Mouse (Mus musculus) heart, embryonic 16.5 days (tissue): Measurements from ENCODE around the gene Col20a1. TPM values are rescaled to one million over a fixed set of nuclear protein-coding genes. Genes with fewer than 3 reads are reported as not detected.

ENCODE experiments used
- ATAC-seq: fragments of 200-750 bp; cut with Nextera tagmentation; replicated peaks from 2 replicates; pipeline ENCODE4 v1.8.0; 2017; ENCODE audit warnings: moderate number of reproducible peaks; ENCODE audit not compliant: insufficient read depth, low FRiP score; ENCODE audit errors: extremely low read depth
- H3K27ac ChIP-seq: fragments of 300-500 bp; sonication (generic); 2 replicates; pipeline ENCODE4 v1.5.1; 2014; ENCODE audit warnings: mild to moderate bottlenecking, low read length, control low read depth, moderate library complexity
- H3K27me3 ChIP-seq: fragments of 300-500 bp; sonication (generic); 2 replicates; pipeline ENCODE4 v1.6.1; 2014; ENCODE audit warnings: low read length, mixed read lengths; ENCODE audit not compliant: control insufficient read depth, insufficient read depth
- H3K36me3 ChIP-seq: fragments of 300-500 bp; sonication (generic); 2 replicates; pipeline ENCODE4 v1.6.1; 2014; ENCODE audit not compliant: control insufficient read depth, insufficient read depth
- H3K4me1 ChIP-seq: fragments of 300-500 bp; sonication (generic); 2 replicates; pipeline ENCODE4 v1.6.1; 2014; ENCODE audit warnings: low read length, mixed read lengths; ENCODE audit not compliant: control insufficient read depth, insufficient read depth
- H3K4me2 ChIP-seq: fragments of 300-500 bp; sonication (generic); 2 replicates; pipeline ENCODE4 v1.6.1; 2014; ENCODE audit warnings: low read depth, mild to moderate bottlenecking, control low read depth, low read length
- H3K4me3 ChIP-seq: fragments of 300-500 bp; sonication (generic); 2 replicates; pipeline ENCODE4 v1.5.1; 2014; ENCODE audit warnings: mild to moderate bottlenecking, control low read depth, low read length
- H3K9ac ChIP-seq: fragments of 300-500 bp; sonication (generic); 2 replicates; pipeline ENCODE4 v1.6.1; 2014; ENCODE audit warnings: low read length, control low read depth
- H3K9me3 ChIP-seq: fragments of 300-500 bp; sonication (generic); replicated peaks from 2 replicates; pipeline ENCODE4 v1.6.1; 2016; ENCODE audit warnings: low read length; ENCODE audit not compliant: control insufficient read depth
- WGBS: fragments of 180-500 bp; shearing (Covaris S2); extraction: QIAGEN DNeasy Blood & Tissue Kit; methylation state at CpG from one replicate; pipeline ENCODE4 v1.1.7; 2014; 5-methylcytosine and 5-hydroxymethylcytosine counted together
- polyA plus RNA-seq: library from polyadenylated mRNA; unstranded; fragments of >200 nt; fragmentation: Nextera tagmentation; extraction: Ambion mirVana; gene quantifications from 2 replicates; pipeline ENCODE4 v1.2.1, GENCODE M21; 2015

The Col20a1 gene
- polyA plus RNA-seq, 1 experiment from 2014 or later = 0.07 TPM

GRCm38 (mm10) chr2:181043437-181043836 is 57.1 kb downstream of the Col20a1 start, which contains the start of gene Chrna4:
Chrna4 (minus strand) TSS chr2:181043546.
- no peak within 1 kb of the TSS for H3K27ac ChIP-seq
- H3K4me3 ChIP-seq = no peak within 1 kb of the TSS
- H3K9me3 ChIP-seq = no peaks in the 10 kb centered on the region
- no peaks in the 10 kb centered on the region for H3K36me3 ChIP-seq
- ATAC-seq = no peak
- H3K9ac ChIP-seq = no peak within 1 kb of the TSS
- H3K27me3 ChIP-seq = peaks cover 41% of the 10 kb centered on the region
- H3K4me1 ChIP-seq = peaks cover 3% of the 10 kb centered on the region; the same call in 1 of the 2 replicates
- H3K4me2 ChIP-seq = no peak within 1 kb of the TSS
- WGBS = 41% methylated on average over 3 of the region's 3 CpGs

- no peak for ATAC-seq
- no peak overlapping the region for H3K9ac ChIP-seq
- H3K4me2 ChIP-seq = no peak overlapping the region
- peaks cover 35% of the 10 kb centered on the region for H3K27me3 ChIP-seq
- 23% methylated on average over 3 of the region's 3 CpGs for WGBS
- H3K4me3 ChIP-seq = no peak overlapping the region
- no peaks in the 10 kb centered on the region for H3K36me3 ChIP-seq
- no peak overlapping the region for H3K27ac ChIP-seq
- no peaks in the 10 kb centered on the region for H3K9me3 ChIP-seq
- H3K4me1 ChIP-seq = peaks cover 3% of the 10 kb centered on the region; the same call in 1 of the 2 replicates
Observed at GRCm38 (mm10) chr2:181044001-181044400, 57.7 kb downstream of the Col20a1 start.

DNA sequence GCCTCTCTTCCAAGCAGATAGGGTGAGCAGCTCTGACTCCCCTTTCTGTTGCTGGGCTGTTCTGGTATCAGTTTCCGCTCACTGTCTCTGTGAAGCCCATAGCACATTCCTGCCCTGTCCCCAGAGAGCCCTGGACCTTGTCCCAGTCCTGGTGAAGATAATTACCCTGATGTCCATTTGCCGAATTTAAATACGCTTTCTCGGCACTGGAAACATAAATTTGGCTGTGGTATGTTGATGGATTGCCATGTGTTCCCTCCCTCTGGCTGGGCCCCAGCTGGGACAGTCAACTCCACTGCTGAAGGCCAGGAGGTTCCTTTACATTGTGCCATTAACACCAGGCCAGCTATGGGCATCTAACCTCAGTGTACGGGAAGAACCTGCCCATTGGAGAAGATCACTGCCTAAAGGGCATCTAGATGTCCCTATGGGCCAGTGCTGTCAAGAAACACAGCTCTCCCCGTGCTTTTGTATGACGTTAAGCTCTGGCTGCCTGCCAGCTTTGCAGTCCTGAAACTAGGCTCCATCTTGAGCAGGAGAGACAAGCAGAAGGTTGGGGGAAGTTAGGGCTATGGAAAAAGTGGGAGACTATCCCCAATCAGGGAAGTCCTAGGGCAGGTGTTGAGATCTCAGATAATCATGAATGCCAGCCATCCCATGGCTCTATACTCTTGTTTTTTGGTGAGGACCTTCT is 62.1 kb downstream of the Col20a1 start:
- H3K27ac ChIP-seq = no peak overlapping the region
- H3K36me3 ChIP-seq = no peaks in the 10 kb centered on the region
- 57% methylated on average over 7 of the region's 7 CpGs for WGBS
- H3K4me2 ChIP-seq = no peak overlapping the region
- H3K27me3 ChIP-seq = peaks cover 2% of the 10 kb centered on the region; the same call in 1 of the 2 replicates
- ATAC-seq = no peak
- no peak overlapping the region for H3K9ac ChIP-seq
- no peaks in the 10 kb centered on the region for H3K9me3 ChIP-seq
- H3K4me1 ChIP-seq = no peaks in the 10 kb centered on the region
- H3K4me3 ChIP-seq = no peak overlapping the region

- Histone ChIP-seq H3K9ac (no peak overlapping the region), H3K27me3 (peaks cover 1% of the 10 kb centered on the region; the same call in 1 of the 2 replicates), H3K36me3 (no peaks in the 10 kb centered on the region), H3K9me3 (no peaks in the 10 kb centered on the region), H3K27ac (no peak overlapping the region), H3K4me3 (no peak overlapping the region), H3K4me2 (no peak overlapping the region), H3K4me1 (no peaks in the 10 kb centered on the region)
- 79% methylated on average over 9 of the region's 9 CpGs for WGBS
- ATAC-seq = no peak
Observed at GRCm38 (mm10) chr2:181048986-181049385, 62.7 kb downstream of the Col20a1 start.

- no peaks in the 10 kb centered on the region for H3K9me3 ChIP-seq
- H3K4me3 ChIP-seq = no peak overlapping the region
- no peaks in the 10 kb centered on the region for H3K36me3 ChIP-seq
- WGBS = 83% methylated on average over 1 of the region's 1 CpGs
- no peaks in the 10 kb centered on the region for H3K4me1 ChIP-seq
- peaks cover 9% of the 10 kb centered on the region for H3K27me3 ChIP-seq
- H3K27ac ChIP-seq = no peak overlapping the region
- ATAC-seq = no peak
- no peak overlapping the region for H3K4me2 ChIP-seq
- no peak overlapping the region for H3K9ac ChIP-seq
Observed at GRCm38 (mm10) chr2:181052171-181052570, 65.8 kb downstream of the Col20a1 start.

DNA sequence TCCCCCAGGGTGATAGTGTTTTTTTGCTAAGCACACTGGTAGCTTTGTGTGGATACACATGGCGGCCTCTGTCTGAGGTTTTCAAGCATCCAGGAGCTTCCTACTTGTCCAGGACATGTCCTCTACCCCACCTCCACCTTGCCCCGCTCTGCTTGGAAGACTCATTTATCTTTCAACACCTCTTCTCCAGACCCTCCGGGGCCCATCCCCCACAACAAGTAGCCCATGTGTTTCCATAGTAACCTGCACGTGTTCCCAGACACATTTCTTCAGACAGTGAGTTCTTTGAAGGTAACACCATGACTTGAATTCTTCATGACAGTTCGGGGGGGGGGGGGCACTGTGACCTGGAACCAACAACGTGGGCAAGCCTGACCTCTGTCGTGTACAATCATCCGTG is 71.0 kb downstream of the Col20a1 start:
- Histone ChIP-seq H3K9ac (no peak overlapping the region), H3K27ac (no peak overlapping the region), H3K4me2 (no peak overlapping the region), H3K9me3 (no peaks in the 10 kb centered on the region), H3K27me3 (peaks cover 25% of the 10 kb centered on the region), H3K4me1 (no peaks in the 10 kb centered on the region), H3K4me3 (no peak overlapping the region), H3K36me3 (no peaks in the 10 kb centered on the region)
- WGBS = 41% methylated on average over 8 of the region's 8 CpGs
- no peak for ATAC-seq

GRCm38 (mm10) chr2:181058193-181058592 is 71.9 kb downstream of the Col20a1 start:
- no peak overlapping the region for H3K4me2 ChIP-seq
- no peak overlapping the region for H3K27ac ChIP-seq
- H3K4me1 ChIP-seq = no peaks in the 10 kb centered on the region
- peaks cover 25% of the 10 kb centered on the region for H3K27me3 ChIP-seq
- 31% methylated on average over 3 of the region's 3 CpGs for WGBS
- no peak for ATAC-seq
- H3K4me3 ChIP-seq = no peak overlapping the region
- no peak overlapping the region for H3K9ac ChIP-seq
- H3K9me3 ChIP-seq = no peaks in the 10 kb centered on the region
- no peaks in the 10 kb centered on the region for H3K36me3 ChIP-seq

DNA sequence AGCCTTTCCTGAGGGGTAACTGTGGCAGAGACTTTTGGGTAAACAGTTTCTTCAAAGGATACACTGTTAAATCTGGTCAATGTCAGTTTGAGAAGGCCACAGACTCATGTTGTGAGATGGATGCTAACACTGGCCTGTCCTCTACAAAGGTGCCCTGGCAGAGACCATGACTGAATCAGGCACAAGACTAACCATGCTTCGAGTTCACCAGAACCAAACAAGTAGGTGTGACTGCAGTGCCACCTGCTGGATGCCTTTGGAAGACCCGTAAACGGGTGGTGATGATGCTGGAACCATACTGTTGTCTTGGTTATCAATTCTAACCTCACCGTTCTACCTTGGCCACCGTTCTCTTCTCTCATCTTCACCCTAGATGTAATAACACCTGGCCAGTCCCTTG is 73.8 kb downstream of the Col20a1 start:
- no peak overlapping the region for H3K27ac ChIP-seq
- ATAC-seq = 0 out of 2 replicates have a peak, but pooled peaks have one; percentile 18
- H3K27me3 ChIP-seq = peaks cover 26% of the 10 kb centered on the region
- H3K4me2 ChIP-seq = no peak overlapping the region
- H3K9me3 ChIP-seq = no peaks in the 10 kb centered on the region
- no peaks in the 10 kb centered on the region for H3K4me1 ChIP-seq
- no peaks in the 10 kb centered on the region for H3K36me3 ChIP-seq
- WGBS = 13% methylated on average over 5 of the region's 5 CpGs
- no peak overlapping the region for H3K9ac ChIP-seq
- no peak overlapping the region for H3K4me3 ChIP-seq

DNA sequence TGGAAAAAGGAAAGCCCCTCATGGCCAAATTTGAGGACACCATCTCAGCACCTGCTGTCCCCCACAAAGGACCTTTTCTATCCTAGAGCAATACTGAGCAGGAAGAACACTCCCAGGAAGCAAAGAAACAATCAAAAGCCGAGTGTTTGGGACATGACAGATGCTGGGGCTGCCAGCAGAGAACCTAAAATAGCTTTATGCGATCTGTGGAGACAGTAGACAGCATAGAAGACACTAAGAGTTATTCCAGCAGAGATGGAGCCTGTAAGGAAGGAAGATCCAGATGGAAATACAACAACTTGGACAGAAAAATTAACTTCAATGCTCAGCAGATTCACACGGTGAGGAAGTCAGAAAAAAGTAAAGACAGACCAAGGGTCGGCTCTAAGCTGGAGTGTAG is 79.5 kb downstream of the Col20a1 start:
- Histone ChIP-seq H3K36me3 (no peaks in the 10 kb centered on the region), H3K27me3 (peaks cover 14% of the 10 kb centered on the region), H3K9me3 (no peaks in the 10 kb centered on the region), H3K4me3 (no peak overlapping the region), H3K27ac (no peak overlapping the region), H3K9ac (no peak overlapping the region), H3K4me1 (no peaks in the 10 kb centered on the region), H3K4me2 (no peak overlapping the region)
- WGBS = 40% methylated on average over 4 of the region's 4 CpGs
- no peak for ATAC-seq
